Mouse (Mus musculus): ENCODE data around the gene Celsr1. TPM values are rescaled to one million over a fixed set of nuclear protein-coding genes. Genes with fewer than 3 reads are reported as not detected.

Celsr1 gene
- polyA plus RNA-seq, 1 experiment from 2014 or later, result 2.5 TPM

GRCm38 (mm10) chr15:86051878-86052478 lies 18.4 kb upstream of the Celsr1 start:
- Histone ChIP-seq H3K4me1 (0 out of 2 replicates have a peak, but pooled peaks cover 5% of the 10 kb centered on the region), H3K4me2 (replicated peaks) (no peak overlapping the region), H3K27ac (no peak overlapping the region), H3K27me3 (no peaks in the 10 kb centered on the region), H3K4me3 (no peak overlapping the region), H3K9ac (no peak overlapping the region), H3K36me3 (no peaks in the 10 kb centered on the region), H3K9me3 (no peaks in the 10 kb centered on the region)
- WGBS, result 59% methylated on average over 6 of the region's 6 CpGs
- ATAC-seq (ENCODE audit: insufficient number of reproducible peaks, insufficient read depth, low FRiP score, low TSS enrichment), result no peak

GRCm38 (mm10) chr15:86051152-86051551 lies 17.6 kb upstream of the Celsr1 start:
- ATAC-seq (ENCODE audit: insufficient number of reproducible peaks, insufficient read depth, low FRiP score, low TSS enrichment), result no peak
- no peak overlapping the region for H3K4me2 ChIP-seq (replicated peaks)
- 88% methylated on average over 10 of the region's 10 CpGs for WGBS
- no peak overlapping the region for H3K4me3 ChIP-seq
- no peak overlapping the region for H3K27ac ChIP-seq
- H3K9me3 ChIP-seq, result no peaks in the 10 kb centered on the region
- H3K36me3 ChIP-seq, result no peaks in the 10 kb centered on the region
- no peak overlapping the region for H3K9ac ChIP-seq
- no peaks in the 10 kb centered on the region for H3K27me3 ChIP-seq
- H3K4me1 ChIP-seq, result 0 out of 2 replicates have a peak, but pooled peaks cover 5% of the 10 kb centered on the region

GRCm38 (mm10) chr15:86050170-86050743 lies 16.7 kb upstream of the Celsr1 start:
- 0 out of 2 replicates have a peak, but pooled peaks cover 5% of the 10 kb centered on the region for H3K4me1 ChIP-seq

GRCm38 (mm10) chr15:86049510-86049909 lies 15.9 kb upstream of the Celsr1 start:
- H3K9ac ChIP-seq, result no peak overlapping the region
- H3K36me3 ChIP-seq, result no peaks in the 10 kb centered on the region
- no peak overlapping the region for H3K27ac ChIP-seq
- H3K27me3 ChIP-seq, result no peaks in the 10 kb centered on the region
- H3K4me1 ChIP-seq, result 0 out of 2 replicates have a peak, but pooled peaks cover 5% of the 10 kb centered on the region
- H3K4me3 ChIP-seq, result no peak overlapping the region
- H3K9me3 ChIP-seq, result no peaks in the 10 kb centered on the region
- no peak for ATAC-seq (ENCODE audit: insufficient number of reproducible peaks, insufficient read depth, low FRiP score, low TSS enrichment)
- 89% methylated on average over 3 of the region's 3 CpGs for WGBS
- H3K4me2 ChIP-seq (replicated peaks), result no peak overlapping the region

More at GRCm38 (mm10) chr15:86050170-86050743, 16.7 kb upstream of the Celsr1 start:
- no peaks in the 10 kb centered on the region for H3K9me3 ChIP-seq
- H3K27me3 ChIP-seq, result no peaks in the 10 kb centered on the region
- no peak for ATAC-seq (ENCODE audit: insufficient number of reproducible peaks, insufficient read depth, low FRiP score, low TSS enrichment)
- no peak overlapping the region for H3K9ac ChIP-seq
- 91% methylated on average over 3 of the region's 4 CpGs for WGBS
- no peak overlapping the region for H3K4me2 ChIP-seq (replicated peaks)
- H3K4me3 ChIP-seq, result no peak overlapping the region
- H3K36me3 ChIP-seq, result no peaks in the 10 kb centered on the region
- no peak overlapping the region for H3K27ac ChIP-seq

- ATAC-seq (ENCODE audit: insufficient number of reproducible peaks, insufficient read depth, low FRiP score, low TSS enrichment), result peak; percentile 54; the same call in 1 of the 2 replicates
- Histone ChIP-seq H3K9ac (no peak overlapping the region), H3K27ac (no peak overlapping the region), H3K4me1 (no peaks in the 10 kb centered on the region), H3K9me3 (no peaks in the 10 kb centered on the region), H3K4me3 (no peak overlapping the region), H3K36me3 (no peaks in the 10 kb centered on the region), H3K27me3 (peaks cover 9% of the 10 kb centered on the region), H3K4me2 (replicated peaks) (no peak overlapping the region)
- 39% methylated on average over 4 of the region's 4 CpGs for WGBS
Measured at GRCm38 (mm10) chr15:86042364-86042763, 8.8 kb upstream of the Celsr1 start.

GRCm38 (mm10) chr15:86041421-86041820 lies 7.8 kb upstream of the Celsr1 start:
- ATAC-seq (ENCODE audit: insufficient number of reproducible peaks, insufficient read depth, low FRiP score, low TSS enrichment), result no peak
- H3K4me2 ChIP-seq (replicated peaks), result no peak overlapping the region
- no peak overlapping the region for H3K9ac ChIP-seq
- H3K4me1 ChIP-seq, result no peaks in the 10 kb centered on the region
- H3K9me3 ChIP-seq, result no peaks in the 10 kb centered on the region
- no peak overlapping the region for H3K4me3 ChIP-seq
- H3K27me3 ChIP-seq, result peaks cover 9% of the 10 kb centered on the region
- H3K27ac ChIP-seq, result no peak overlapping the region
- H3K36me3 ChIP-seq, result no peaks in the 10 kb centered on the region
- 92% methylated on average over 5 of the region's 5 CpGs for WGBS

GRCm38 (mm10) chr15:86038802-86039201 lies 5.2 kb upstream of the Celsr1 start:
- Histone ChIP-seq H3K27ac (no peak overlapping the region), H3K36me3 (no peaks in the 10 kb centered on the region), H3K4me3 (no peak overlapping the region), H3K9ac (no peak overlapping the region), H3K27me3 (peaks cover 26% of the 10 kb centered on the region), H3K4me2 (replicated peaks) (no peak overlapping the region), H3K4me1 (peaks cover 7% of the 10 kb centered on the region; the same call in 1 of the 2 replicates), H3K9me3 (no peaks in the 10 kb centered on the region)
- peak; percentile 57; the same call in 1 of the 2 replicates for ATAC-seq (ENCODE audit: insufficient number of reproducible peaks, insufficient read depth, low FRiP score, low TSS enrichment)
- 1% methylated on average over 2 of the region's 2 CpGs for WGBS

- H3K27me3 ChIP-seq, result peaks cover 55% of the 10 kb centered on the region
- H3K9me3 ChIP-seq, result peaks cover 7% of the 10 kb centered on the region; the same call in 1 of the 2 replicates
- ATAC-seq (ENCODE audit: insufficient number of reproducible peaks, insufficient read depth, low FRiP score, low TSS enrichment), result no peak
- H3K4me2 ChIP-seq (replicated peaks), result no peak overlapping the region
- no peak overlapping the region for H3K9ac ChIP-seq
- WGBS, result 74% methylated on average over 3 of the region's 3 CpGs
- peaks cover under 1% of the 10 kb centered on the region; the same call in 1 of the 2 replicates for H3K36me3 ChIP-seq
- peaks cover 17% of the 10 kb centered on the region for H3K4me1 ChIP-seq
- no peak overlapping the region for H3K4me3 ChIP-seq
- H3K27ac ChIP-seq, result no peak overlapping the region
Measured at GRCm38 (mm10) chr15:86035913-86036312, 2.3 kb upstream of the Celsr1 start.

- WGBS, result 5% methylated on average over 12 of the region's 12 CpGs
- H3K4me1 ChIP-seq, result peaks cover 17% of the 10 kb centered on the region
- peak overlapping the region; percentile 61; the same call in 1 of the 2 replicates for H3K4me3 ChIP-seq
- H3K27me3 ChIP-seq, result peaks cover 55% of the 10 kb centered on the region
- H3K36me3 ChIP-seq, result peaks cover 10% of the 10 kb centered on the region
- peak overlapping the region; percentile 94 for H3K4me2 ChIP-seq (replicated peaks)
- no peak overlapping the region for H3K27ac ChIP-seq
- ATAC-seq (ENCODE audit: insufficient number of reproducible peaks, insufficient read depth, low FRiP score, low TSS enrichment), result no peak
- peaks cover 12% of the 10 kb centered on the region; the same call in 1 of the 2 replicates for H3K9me3 ChIP-seq
- no peak overlapping the region for H3K9ac ChIP-seq
Measured at GRCm38 (mm10) chr15:86034781-86035360, 1.3 kb upstream of the Celsr1 start.

- peak overlapping the region; percentile 65; the same call in 1 of the 2 replicates for H3K27ac ChIP-seq
- peak; percentile 65; the same call in 1 of the 2 replicates for ATAC-seq (ENCODE audit: insufficient number of reproducible peaks, insufficient read depth, low FRiP score, low TSS enrichment)
- WGBS, result 0% methylated on average over 28 of the region's 44 CpGs
- peaks cover 10% of the 10 kb centered on the region for H3K36me3 ChIP-seq
- peaks cover 17% of the 10 kb centered on the region for H3K4me1 ChIP-seq
- H3K4me2 ChIP-seq (replicated peaks), result peak overlapping the region; percentile 94
- H3K27me3 ChIP-seq, result peaks cover 48% of the 10 kb centered on the region
- peak overlapping the region; percentile 61 for H3K4me3 ChIP-seq
- peak overlapping the region; percentile 63 for H3K9ac ChIP-seq
- peaks cover 12% of the 10 kb centered on the region; the same call in 1 of the 2 replicates for H3K9me3 ChIP-seq
Measured at GRCm38 (mm10) chr15:86034021-86034523, 495 bp upstream of the Celsr1 start.

GRCm38 (mm10) chr15:86032811-86033190 lies 776 bp downstream of the Celsr1 start:
- H3K27me3 ChIP-seq, result peaks cover 46% of the 10 kb centered on the region
- H3K4me1 ChIP-seq, result peaks cover 17% of the 10 kb centered on the region
- H3K36me3 ChIP-seq, result peaks cover 10% of the 10 kb centered on the region
- H3K9me3 ChIP-seq, result peaks cover 12% of the 10 kb centered on the region; the same call in 1 of the 2 replicates
- ATAC-seq (ENCODE audit: insufficient number of reproducible peaks, insufficient read depth, low FRiP score, low TSS enrichment), result 0 out of 2 replicates have a peak, but pooled peaks have one; percentile 3
- H3K4me2 ChIP-seq (replicated peaks), result peak overlapping the region; percentile 94
- H3K9ac ChIP-seq, result peak overlapping the region; percentile 63
- H3K27ac ChIP-seq, result no peak overlapping the region
- 1% methylated on average over 38 of the region's 38 CpGs for WGBS
- H3K4me3 ChIP-seq, result peak overlapping the region; percentile 61
